Mouse (Mus musculus): ENCODE results near the gene Sbk1. TPM values are rescaled to one million over a fixed set of nuclear protein-coding genes. Genes with fewer than 3 reads are reported as not detected.
"Not testable (repeated sequence)": the region's sequence is repeated elsewhere in the genome, so short reads cannot be mapped to it uniquely, and the experiment has no call there.

Sbk1 gene
- total RNA-seq, 2 experiments from 2014 or later: 98.2 to 99.0 TPM

DNA sequence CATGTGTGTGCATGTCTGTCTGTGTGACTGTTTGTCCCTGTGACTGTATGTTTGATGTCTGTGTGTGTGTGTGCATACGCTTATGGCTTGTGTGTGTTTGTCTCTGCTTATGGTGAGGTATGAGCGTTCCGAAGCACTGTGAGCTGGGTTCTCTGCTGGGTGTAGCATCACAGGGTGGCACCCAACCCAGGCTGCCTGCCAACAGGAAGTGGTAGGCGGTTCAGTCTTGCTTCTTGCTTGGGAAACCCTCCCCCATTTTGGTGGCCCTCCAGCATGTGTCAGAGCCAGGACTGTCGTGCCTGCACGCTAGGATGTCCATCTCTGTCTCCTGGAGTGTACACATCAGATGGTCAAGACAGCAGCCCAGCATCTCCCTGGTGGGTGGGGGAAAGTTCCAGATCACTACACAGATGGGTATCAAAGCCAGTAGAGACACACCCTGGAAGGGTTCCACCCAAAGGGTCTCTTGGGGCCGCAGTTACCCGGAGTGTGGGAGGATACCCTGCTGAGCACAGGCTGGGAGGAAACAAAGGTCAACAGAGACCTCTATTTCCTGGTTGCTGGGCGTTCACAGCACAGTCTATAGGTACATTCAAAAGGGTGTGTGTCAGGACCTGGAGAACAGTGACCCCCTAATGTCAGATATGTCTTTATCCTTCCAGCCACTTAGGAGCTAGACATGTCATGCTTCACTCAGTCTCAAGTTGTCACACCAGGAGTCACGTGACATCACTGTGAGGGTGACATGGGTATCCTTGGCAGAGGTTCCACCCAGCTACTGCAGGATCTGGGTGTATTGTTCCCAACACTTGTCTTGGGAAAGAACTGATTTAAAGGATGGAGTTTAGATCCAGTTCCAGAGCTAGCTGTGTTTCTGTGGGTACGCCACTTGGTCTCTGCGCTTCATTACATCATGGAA lies 13.1 kb downstream of the Sbk1 start:
- peak in 1 of 2 experiments; percentile 70 for DNase-seq (ENCODE audit: extremely low spot score in 1 of 2, low spot score in 1 of 2)

DNA sequence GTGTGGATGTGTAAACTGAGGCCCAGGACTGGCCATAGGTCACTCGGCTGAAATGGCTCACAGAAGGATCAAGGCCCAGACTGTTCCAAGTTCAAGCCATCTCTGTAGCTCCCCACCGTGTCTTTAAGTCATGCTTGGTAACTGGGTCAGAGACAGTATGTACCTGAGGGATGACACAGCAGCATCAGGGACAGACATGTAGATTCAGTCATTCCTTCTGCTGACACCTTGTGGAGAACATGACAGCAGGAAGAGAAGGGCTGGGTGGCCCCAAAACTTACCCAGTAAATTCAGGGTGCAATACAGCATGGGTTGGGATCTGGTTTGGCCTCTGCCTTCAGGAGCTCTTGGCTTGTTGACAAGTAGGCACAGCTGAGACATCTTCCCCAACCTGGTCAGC lies 13.9 kb downstream of the Sbk1 start:
- no peak for DNase-seq (ENCODE audit: extremely low spot score in 1 of 2, low spot score in 1 of 2)

DNA sequence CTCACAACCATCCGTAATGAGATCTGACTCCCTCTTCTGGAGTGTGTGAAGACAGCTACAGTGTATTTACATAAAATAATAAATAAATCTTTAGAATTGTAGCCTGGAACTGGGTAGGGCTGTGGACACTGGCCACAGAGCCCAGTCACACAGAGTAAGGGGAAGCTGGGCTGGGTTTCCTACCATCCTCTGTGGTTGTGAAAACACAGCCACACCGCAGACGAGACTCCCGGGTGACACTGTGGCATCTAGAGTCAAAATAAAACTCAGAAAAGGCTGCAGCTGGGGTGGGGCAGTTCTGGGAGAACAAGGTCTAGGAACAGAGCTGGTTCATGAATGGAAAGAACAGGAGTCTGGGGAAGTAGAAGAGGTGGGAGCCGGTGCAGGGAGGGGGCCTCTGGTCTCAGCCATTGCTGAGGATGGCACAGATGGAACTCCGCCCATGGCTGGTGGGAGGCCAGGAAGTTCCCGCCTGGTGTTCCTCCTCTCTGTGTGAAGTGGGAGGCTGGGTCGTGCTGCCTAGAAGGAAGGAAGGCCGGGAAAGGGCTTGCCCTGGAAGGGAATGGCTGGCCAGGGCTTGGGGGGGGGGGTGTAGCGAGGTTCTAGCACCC lies 15.2 kb downstream of the Sbk1 start:
- DNase-seq (ENCODE audit: extremely low spot score in 1 of 2, low spot score in 1 of 2): peak in 1 of 2 experiments; percentile 56

DNA sequence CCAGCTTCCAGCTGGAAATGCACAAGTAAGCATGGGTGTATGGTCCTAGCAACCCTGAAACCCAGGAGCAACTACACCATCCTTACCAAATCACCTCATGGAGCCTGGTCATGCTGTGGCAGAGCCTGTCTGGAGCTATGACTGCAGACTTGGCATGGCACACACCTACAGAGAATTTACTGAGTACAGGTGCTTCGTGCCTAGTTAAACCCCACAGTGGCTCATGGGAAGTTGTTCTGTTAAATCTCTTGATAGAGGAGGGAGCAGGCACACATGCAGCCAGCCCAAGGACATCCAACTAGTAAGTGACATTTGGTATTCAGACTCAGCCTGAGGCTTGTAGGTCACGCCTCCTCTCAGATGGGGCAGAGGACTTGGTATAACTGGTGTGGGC lies 15.7 kb downstream of the Sbk1 start:
- DNase-seq (ENCODE audit: extremely low spot score in 1 of 2, low spot score in 1 of 2): no peak

DNA sequence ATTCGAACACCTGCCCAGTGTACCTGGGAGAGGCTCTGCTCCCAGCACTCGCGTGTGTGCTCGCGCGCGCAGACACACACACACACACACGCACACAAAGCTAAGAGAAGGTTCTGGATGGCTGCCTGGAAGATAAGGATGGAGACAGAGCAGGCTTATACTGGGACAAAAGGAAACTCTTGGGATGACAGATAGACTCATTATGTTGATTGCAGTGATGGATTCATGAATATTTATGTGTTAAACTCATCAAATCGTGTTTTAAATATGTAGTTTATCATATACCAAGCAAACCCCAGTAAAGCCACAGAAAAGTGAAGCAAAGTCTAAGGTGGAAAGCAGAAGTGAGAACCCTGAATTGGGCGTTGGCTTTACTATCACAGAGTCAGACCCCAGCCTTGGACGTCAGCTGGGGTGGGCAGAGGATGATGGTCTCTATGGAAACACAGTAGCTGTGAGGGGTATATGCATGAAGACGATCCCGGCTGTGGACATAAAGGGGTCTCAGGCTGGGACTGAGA lies 16.2 kb downstream of the Sbk1 start:
- no peak for DNase-seq (ENCODE audit: extremely low spot score in 1 of 2, low spot score in 1 of 2)

DNA sequence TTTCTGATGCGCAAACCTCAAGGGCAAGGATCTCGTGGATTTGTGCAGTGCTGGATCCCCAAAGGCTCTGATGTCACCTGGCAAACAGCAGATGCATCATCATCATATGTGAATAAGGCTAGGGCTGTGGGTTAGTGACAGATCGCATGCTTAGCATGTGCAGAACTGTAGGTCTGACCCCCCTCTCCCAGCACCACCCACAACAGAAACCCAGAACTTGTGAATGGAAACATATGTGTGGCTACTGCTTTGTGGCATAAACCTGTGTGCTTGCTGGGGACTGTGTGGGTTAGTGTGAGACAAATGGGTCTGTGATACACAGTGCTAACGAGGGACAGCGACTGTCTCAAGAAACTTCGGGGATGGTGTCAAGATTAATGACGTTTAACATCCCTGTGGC lies 17.0 kb downstream of the Sbk1 start:
- no peak for DNase-seq (ENCODE audit: extremely low spot score in 1 of 2, low spot score in 1 of 2)

DNA sequence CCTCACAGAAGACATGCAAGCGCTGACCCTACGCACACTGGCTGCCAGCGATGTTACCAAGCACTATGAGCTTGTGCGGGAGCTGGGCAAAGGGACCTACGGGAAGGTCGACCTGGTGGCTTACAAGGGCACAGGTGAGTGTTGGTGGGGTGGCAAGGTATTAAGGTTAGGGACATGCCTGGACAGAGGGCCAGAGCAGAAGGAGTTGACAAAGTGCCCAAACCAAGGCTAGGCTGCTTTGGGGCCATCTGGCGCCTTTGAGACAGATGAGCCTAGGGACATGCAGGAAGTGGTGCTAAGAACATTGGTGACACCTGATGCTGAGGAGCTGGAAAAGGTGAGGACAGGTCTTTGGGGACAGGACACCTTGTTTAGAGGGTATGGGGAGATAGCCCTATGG lies 17.5 kb downstream of the Sbk1 start:
- DNase-seq (ENCODE audit: extremely low spot score in 1 of 2, low spot score in 1 of 2): no peak

DNA sequence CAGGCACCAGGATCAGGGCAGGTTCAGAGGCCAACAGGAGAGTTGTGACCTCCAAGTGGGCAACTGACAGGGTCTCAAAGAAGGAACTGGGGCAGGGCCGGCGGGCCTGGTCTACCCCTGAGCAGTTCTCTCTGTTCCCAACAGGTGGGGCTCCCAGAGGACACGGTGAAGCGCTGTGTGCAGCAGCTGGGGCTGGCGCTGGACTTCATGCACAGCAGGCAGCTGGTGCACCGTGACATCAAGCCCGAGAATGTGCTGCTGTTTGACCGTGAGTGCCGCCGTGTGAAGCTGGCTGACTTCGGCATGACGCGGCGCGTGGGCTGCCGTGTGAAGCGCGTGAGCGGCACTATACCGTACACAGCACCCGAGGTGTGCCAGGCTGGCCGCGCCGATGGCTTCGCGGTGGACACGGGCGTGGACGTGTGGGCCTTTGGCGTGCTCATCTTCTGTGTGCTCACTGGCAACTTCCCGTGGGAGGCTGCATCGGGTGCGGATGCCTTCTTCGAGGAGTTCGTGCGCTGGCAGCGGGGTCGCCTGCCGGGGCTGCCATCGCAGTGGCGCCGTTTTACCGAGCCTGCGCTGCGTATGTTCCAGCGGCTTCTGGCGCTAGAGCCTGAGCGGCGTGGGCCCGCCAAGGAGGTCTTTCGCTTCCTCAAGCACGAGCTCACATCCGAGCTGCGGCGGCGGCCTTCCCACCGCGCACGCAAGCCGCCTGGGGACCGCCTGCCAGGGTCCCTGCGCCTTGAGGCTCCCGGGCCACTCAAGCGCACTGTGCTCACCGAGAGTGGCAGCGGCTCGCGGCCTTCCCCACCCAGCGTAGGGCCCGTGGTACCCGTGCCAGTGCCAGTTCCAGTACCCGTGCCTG lies 19.5 kb downstream of the Sbk1 start:
- no peak for DNase-seq (ENCODE audit: extremely low spot score in 1 of 2, low spot score in 1 of 2)

DNA sequence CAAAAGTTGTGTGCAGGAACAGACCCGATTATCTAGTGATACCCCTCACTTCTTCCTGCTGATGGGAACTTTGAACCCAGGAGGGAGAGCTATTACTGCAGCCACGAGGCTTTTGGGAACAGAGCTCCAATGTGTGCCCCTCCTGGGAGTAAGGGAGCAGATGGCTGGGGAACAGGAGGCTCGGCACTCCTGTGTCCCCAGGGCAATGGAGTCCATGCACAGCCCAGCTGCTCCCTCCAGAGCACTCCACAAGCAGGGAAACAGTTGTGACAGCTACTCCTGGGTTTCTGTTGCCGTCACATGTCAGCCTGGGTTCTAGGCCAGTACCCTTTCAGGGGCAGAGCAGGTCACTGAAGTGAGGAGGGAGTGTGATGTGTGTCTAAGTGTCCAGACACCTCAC lies 20.7 kb downstream of the Sbk1 start:
- no peak for DNase-seq (ENCODE audit: extremely low spot score in 1 of 2, low spot score in 1 of 2)

DNA sequence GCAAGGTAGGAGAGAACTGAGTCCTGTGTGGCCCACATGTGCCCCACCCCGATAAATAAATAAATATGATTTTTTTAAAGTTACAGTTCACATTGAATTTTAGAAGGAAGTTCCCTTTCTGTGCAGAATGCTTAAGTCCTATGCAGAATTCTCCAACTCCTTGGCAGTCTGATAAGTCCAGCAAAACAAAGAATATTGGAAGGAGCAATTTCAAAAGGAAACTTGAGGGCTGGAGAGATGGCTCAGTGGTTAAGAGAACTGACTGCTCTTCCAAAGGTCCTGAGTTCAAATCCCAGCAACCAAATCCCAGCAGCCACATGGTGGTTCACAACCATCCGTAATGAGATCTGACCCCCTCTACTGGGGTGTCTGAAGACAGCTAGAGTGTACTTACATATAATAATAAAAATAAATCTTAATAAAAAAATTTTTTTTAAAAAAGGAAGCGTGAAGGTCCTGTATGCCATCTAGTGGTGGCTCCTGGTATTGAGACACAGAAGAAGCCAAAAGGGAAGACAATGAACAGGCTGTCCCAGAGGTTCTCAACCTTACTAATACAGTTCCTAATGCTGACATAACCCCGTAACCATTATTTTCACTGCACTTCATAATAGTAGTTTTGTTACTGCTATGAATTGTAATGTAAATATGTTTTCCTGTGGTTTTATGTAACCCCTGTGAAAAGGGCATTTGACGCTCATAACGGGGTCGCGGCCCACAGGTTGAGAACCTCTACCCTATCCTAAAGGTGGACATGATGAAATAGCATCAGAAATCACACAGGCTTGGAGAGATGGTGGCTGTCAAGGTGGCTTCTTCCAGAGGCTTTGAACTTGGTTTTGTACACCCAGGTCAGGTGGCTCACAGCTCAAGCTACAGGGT lies 25.4 kb downstream of the Sbk1 start:
- peak in 1 of 2 experiments; percentile 68 for DNase-seq (ENCODE audit: extremely low spot score in 1 of 2, low spot score in 1 of 2)

DNA sequence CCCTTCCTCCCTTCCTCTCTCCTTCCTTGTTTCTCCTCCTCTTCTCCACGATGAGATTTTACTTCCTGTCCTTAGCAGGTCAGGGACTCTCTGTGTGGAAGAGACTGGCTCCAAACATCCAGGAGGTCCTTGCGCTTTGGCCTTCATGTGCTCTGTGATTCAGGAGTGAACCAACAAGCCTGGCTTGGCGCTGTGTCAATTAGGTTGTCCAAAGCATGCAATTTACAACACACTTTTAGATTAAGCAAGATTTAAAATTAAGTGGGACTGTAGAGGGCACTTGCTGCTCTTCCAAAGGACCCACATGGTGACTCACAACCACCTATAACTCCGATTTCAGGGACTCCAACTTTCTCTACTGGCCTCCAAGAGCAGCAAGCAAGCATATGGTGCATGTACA lies 26.4 kb downstream of the Sbk1 start:
- DNase-seq (ENCODE audit: extremely low spot score in 1 of 2, low spot score in 1 of 2): no peak

DNA sequence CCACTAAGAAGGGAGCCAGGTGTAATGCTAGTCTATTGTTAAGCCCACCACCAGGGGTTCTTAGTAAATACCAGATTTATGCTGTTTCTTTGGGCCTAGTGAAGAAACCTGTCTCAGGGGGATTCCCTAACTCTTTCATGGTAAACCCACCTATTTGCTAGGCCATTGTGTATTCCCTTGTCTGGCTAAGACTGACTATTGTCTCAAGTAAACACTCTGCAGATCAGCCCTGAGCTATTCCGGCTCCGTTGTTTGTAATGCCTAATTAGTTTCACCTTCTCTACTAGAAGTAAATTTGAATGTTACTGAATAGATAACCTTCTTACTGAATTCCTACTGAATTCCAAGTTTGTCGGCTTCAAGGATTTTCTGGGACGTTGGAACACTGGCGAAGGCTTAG lies 29.4 kb downstream of the Sbk1 start:
- not testable (repeated sequence) for DNase-seq (ENCODE audit: extremely low spot score in 1 of 2, low spot score in 1 of 2)

DNA sequence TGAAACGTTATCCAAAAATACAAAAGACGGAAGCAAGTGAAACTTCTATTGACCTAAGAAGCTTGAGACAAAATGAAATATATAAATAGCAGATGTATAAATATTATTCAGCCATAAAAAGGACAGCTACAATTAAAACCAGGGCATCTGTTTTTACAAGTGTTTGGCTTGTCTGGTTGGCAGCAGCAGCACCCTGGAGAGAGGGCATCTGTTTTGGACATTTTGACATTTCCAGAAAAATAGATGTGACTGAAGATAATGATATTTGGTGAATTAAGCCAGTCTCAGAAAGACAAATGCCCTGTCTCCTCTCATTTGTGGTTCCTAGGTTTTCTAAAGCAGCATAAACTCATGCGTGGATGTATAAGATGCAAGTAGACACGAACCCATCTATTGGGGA lies 39.4 kb downstream of the Sbk1 start:
- no peak for DNase-seq (ENCODE audit: extremely low spot score in 1 of 2, low spot score in 1 of 2)

DNA sequence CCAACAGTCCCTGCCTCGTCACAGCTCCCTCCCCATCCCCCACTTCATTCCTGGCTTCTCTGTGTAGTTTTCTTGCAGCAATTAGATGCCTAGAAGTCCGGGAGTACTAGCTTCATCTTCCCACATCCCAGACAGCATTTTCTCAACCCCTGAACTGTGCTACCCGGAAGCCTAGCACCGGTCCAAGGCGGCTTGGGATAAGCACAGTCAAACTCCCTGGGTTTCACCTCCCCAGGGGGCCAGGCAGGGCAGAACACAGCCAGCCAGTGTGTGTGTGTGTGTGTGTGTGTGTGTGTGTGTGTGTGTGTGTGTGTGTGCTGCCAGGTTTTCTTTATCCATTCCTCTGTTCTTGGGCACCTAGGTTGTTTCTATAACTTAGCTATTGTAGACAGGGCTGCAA lies 40.9 kb downstream of the Sbk1 start:
- no peak for DNase-seq (ENCODE audit: extremely low spot score in 1 of 2, low spot score in 1 of 2)

DNA sequence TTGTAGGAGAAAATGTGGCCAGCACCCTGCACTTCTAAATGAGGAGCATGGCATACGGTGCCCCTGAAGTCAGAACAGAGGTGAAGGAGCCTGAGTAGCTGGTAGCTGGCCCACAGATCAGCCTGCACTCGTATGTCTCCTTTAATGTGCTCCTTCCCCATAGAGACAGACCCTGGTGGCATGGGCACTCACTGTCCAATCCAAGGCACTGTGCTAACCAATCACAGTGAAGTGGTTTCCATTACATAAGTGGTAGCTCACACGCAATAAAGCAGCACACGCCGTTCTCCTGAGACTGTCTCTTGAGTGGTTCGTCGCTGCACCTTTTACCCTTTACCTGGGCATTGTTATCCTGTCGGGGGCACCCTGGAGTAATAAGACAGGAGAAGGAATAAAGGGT lies 41.9 kb downstream of the Sbk1 start:
- DNase-seq (ENCODE audit: extremely low spot score in 1 of 2, low spot score in 1 of 2): no peak

DNA sequence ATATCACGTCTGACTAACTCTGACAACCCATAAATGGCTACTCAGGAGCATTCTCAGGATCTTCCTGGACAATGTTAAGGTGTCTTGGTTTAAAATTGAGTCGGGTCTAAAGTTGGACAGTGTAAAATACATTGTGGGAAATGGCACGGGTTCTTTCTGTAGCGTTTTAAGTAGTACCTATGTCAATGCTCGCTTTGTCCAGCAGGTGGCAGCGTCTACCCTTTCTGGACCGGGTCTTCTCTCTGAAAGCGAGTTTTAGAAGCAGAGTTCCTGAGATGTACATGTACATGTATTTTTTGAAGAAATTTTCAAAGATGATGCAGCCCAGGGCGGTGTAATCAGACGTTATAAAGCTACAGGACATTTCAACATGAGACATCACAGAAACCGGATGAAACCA lies 51.3 kb downstream of the Sbk1 start:
- DNase-seq (ENCODE audit: extremely low spot score in 1 of 2, low spot score in 1 of 2): peak; percentile 66 to 93

DNA sequence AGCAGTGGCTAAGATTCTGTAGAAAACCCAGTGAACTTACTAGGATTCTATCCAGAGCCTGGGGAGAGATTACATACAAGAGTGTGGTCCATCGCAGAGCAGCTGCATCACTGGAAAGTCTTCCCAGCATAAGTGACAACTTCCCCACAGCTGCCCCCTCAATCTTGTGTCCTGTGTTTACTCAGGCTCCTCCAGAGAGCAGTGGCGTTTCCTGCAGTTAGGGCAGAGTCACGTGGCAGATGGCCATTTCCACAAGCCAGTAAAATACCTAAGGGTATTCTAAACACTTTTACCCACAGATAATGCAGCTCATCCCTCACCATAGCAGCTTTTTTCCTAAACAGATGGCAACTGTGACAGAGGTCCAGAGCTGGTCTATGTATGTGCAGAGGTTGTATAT lies 52.4 kb downstream of the Sbk1 start:
- no peak for DNase-seq (ENCODE audit: extremely low spot score in 1 of 2, low spot score in 1 of 2)

DNA sequence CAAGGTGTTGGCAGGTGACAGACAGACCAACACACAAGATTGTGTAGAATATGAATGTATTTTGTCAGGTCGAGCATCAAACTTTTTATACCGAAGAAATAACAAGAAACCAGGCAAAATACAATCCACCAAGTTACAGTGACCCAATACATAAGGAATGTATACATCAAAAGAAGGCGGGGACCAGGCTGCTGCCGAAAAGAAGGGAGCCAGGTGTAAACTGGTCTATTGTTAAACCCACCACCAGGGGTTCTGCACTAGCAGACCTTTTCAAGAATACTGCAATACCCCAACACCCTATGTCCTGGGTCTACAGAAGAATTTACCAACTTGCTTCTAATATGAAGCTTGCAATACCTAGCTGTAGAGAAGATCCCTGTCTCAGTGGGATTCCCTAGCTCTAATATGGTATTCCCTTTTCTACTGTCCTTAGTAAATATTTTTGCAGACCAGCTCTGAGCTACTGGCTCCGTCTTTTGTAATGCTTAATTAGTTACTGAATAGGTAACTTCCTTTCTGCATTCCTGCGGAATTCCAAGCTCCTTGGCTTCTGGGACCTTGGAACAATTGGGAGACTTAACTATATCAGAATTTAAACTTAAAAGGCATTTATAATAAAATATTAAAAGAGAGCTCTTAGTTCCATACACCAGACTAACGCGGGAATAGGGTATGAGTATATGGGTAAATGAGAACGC lies 53.3 kb downstream of the Sbk1 start:
- DNase-seq (ENCODE audit: extremely low spot score in 1 of 2, low spot score in 1 of 2): not testable (repeated sequence)

DNA sequence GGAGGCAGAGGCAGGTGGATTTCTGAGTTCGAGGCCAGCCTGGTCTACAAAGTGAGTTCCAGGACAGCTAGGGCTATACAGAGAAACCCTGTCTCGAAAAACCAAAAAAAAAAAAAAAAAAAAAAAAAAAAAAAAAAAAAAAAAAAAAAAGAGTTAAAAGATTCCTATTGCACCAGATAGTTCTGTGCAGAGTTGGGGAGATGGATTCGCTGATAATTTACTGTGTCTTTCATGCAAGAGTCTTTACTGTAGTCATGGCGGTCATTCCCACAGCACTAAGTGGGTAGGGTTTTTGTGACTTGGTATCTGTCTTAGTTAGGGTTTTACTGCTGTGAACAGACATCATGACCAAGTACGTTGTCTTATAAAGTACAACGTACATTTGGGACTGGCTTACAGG lies 56.4 kb downstream of the Sbk1 start:
- not testable (repeated sequence) for DNase-seq (ENCODE audit: extremely low spot score in 1 of 2, low spot score in 1 of 2)
